Mouse (Mus musculus): ENCODE data around the gene Olfr1076. TPM values are rescaled to one million over a fixed set of nuclear protein-coding genes. Genes with fewer than 3 reads are reported as not detected.
"Not testable (repeated sequence)": the region's sequence is repeated elsewhere in the genome, so short reads cannot be mapped to it uniquely, and the experiment has no call there.

Olfr1076 gene
- total RNA-seq (2021) = not detected

GRCm38 (mm10) chr2:86508161-86508560 lies at the start of gene Olfr1076:
Gene Olfr1076, plus strand, starts transcription at chr2:86508461.
- intact Hi-C loops (cut with DNase I) = no loop called here
- no peak for DNase-seq

GRCm38 (mm10) chr2:86460434-86460833 lies 47.8 kb upstream of the Olfr1076 start:
- DNase-seq = no peak
- intact Hi-C loops (cut with DNase I) = loop anchor here (5.0 kb wide), 1 partner anchor 1338 kb away; no protein-coding TSS in a partner anchor

- peak; percentile 39 to 45 for DNase-seq
These were observed 43.7 kb upstream of the Olfr1076 start for GRCm38 (mm10) chr2:86464442-86465109.

GRCm38 (mm10) chr2:86487286-86487685 lies 21.0 kb upstream of the Olfr1076 start, which contains the start of gene Olfr228:
Gene Olfr228, minus strand, starts transcription at chr2:86487386.
- no peak for DNase-seq
- intact Hi-C loops (cut with DNase I) = no loop called here

More at GRCm38 (mm10) chr2:86464442-86465109, 43.7 kb upstream of the Olfr1076 start:
- intact Hi-C loops (cut with DNase I) = loop anchor here (1.0 to 5.0 kb wide), 2 partner anchors 738 to 1342 kb away; no protein-coding TSS in a partner anchor

GRCm38 (mm10) chr2:86530991-86531390 lies 22.7 kb downstream of the Olfr1076 start:
- intact Hi-C loops (cut with DNase I) = no loop called here

GRCm38 (mm10) chr2:86542380-86542779 lies 34.1 kb downstream of the Olfr1076 start, which contains the start of gene Olfr1079:
Gene Olfr1079, minus strand, starts transcription at chr2:86542480.
- DNase-seq = no peak
- intact Hi-C loops (cut with DNase I) = no loop called here

More at GRCm38 (mm10) chr2:86530991-86531390, 22.7 kb downstream of the Olfr1076 start:
- DNase-seq = no peak

GRCm38 (mm10) chr2:86558135-86558534 lies 49.9 kb downstream of the Olfr1076 start, which contains the start of gene Olfr1080:
Gene Olfr1080, minus strand, starts transcription at chr2:86558235.
- intact Hi-C loops (cut with DNase I); DNase-seq: not testable (repeated sequence)

Other genes starting within 250 kb of the Olfr1076 start
- gene Olfr1051, start 229.4 kb upstream of the Olfr1076 start, total RNA-seq (2021) = not detected
- gene Olfr1052, start 216.0 kb upstream of the Olfr1076 start, total RNA-seq (2021) = not detected
- gene Olfr1053, start 193.2 kb upstream of the Olfr1076 start, total RNA-seq (2021) = not detected
- not detected for gene Olfr1054, start 173.0 kb upstream of the Olfr1076 start, total RNA-seq (2021)
- gene Olfr1055, start 158.2 kb upstream of the Olfr1076 start, total RNA-seq (2021) = not detected
- gene Olfr1056, start 146.0 kb upstream of the Olfr1076 start, total RNA-seq (2021) = not detected
- not detected for gene Olfr1057, start 130.1 kb upstream of the Olfr1076 start, total RNA-seq (2021)
- not detected for gene Olfr1058, start 119.9 kb upstream of the Olfr1076 start, total RNA-seq (2021)
- not detected for gene Olfr1061, start 94.4 kb upstream of the Olfr1076 start, total RNA-seq (2021)
- not detected for gene Olfr1062, start 81.7 kb upstream of the Olfr1076 start, total RNA-seq (2021)
- gene Olfr1065, start 57.9 kb upstream of the Olfr1076 start, total RNA-seq (2021) = not detected
- not detected for gene Olfr1066, start 52.2 kb upstream of the Olfr1076 start, total RNA-seq (2021)
- gene Olfr228, start 21.1 kb upstream of the Olfr1076 start, total RNA-seq (2021) = not detected
- gene Olfr1079, start 34.0 kb downstream of the Olfr1076 start, total RNA-seq (2021) = not detected
- not detected for gene Olfr1080, start 49.8 kb downstream of the Olfr1076 start, total RNA-seq (2021)
- not detected for gene Olfr1082, start 90.5 kb downstream of the Olfr1076 start, total RNA-seq (2021)
- not detected for gene Olfr1084, start 131.3 kb downstream of the Olfr1076 start, total RNA-seq (2021)
- not detected for gene Olfr1085, start 153.6 kb downstream of the Olfr1076 start, total RNA-seq (2021)
- not detected for gene Olfr1086, start 171.6 kb downstream of the Olfr1076 start, total RNA-seq (2021)
- not detected for gene Olfr1087, start 189.9 kb downstream of the Olfr1076 start, total RNA-seq (2021)
- gene Olfr1089, start 225.2 kb downstream of the Olfr1076 start, total RNA-seq (2021) = not detected

All from heart, postnatal 36 days (tissue).